Mouse (Mus musculus) stomach, embryonic 15.5 days (tissue): ENCODE measurements around the gene Grin2b. TPM values are rescaled to one million over a fixed set of nuclear protein-coding genes. Genes with fewer than 3 reads are reported as not detected.

ENCODE experiments used
- ATAC-seq: fragments of 200-750 bp; cut with Nextera tagmentation; 2 replicates; pipeline ENCODE4 v1.8.0; 2017; ENCODE audit warnings: low read depth, moderate number of reproducible peaks, moderate TSS enrichment; ENCODE audit not compliant: insufficient read depth, low FRiP score
- H3K27ac ChIP-seq: fragments of 300-500 bp; sonication (generic); 2 replicates; pipeline ENCODE4 v1.5.1; 2015; ENCODE audit warnings: mild to moderate bottlenecking, inconsistent platforms
- H3K27me3 ChIP-seq: fragments of 300-500 bp; sonication (generic); replicated peaks from 2 replicates; pipeline ENCODE4 v1.6.1; 2015; ENCODE audit warnings: inconsistent platforms
- H3K36me3 ChIP-seq: fragments of 300-500 bp; sonication (generic); 2 replicates; pipeline ENCODE4 v1.6.1; 2015; ENCODE audit warnings: inconsistent platforms
- H3K4me1 ChIP-seq: fragments of 300-500 bp; sonication (generic); 2 replicates; pipeline ENCODE4 v1.6.1; 2015; ENCODE audit warnings: inconsistent platforms
- H3K4me2 ChIP-seq: fragments of 300-500 bp; sonication (generic); 2 replicates; pipeline ENCODE4 v1.6.1; 2015; ENCODE audit warnings: mild to moderate bottlenecking, inconsistent platforms
- H3K4me3 ChIP-seq: fragments of 300-500 bp; sonication (generic); replicated peaks from 2 replicates; pipeline ENCODE4 v1.5.1; 2015; ENCODE audit warnings: inconsistent platforms
- H3K9ac ChIP-seq: fragments of 300-500 bp; sonication (generic); 2 replicates; pipeline ENCODE4 v1.6.1; 2015; ENCODE audit warnings: inconsistent platforms
- H3K9me3 ChIP-seq: fragments of 300-500 bp; sonication (generic); 2 replicates; pipeline ENCODE4 v1.6.1; 2016; ENCODE audit warnings: inconsistent platforms
- WGBS: fragments of 180-500 bp; shearing (Covaris S2); methylation state at CpG from one replicate; pipeline ENCODE4 v1.1.7; 2015; 5-methylcytosine and 5-hydroxymethylcytosine counted together
- polyA plus RNA-seq: library from polyadenylated mRNA; unstranded; fragments of >200 nt; fragmentation: Nextera tagmentation; extraction: Ambion mirVana; gene quantifications from 2 replicates; pipeline ENCODE4 v1.2.1, GENCODE M21; 2015

Grin2b gene
- polyA plus RNA-seq, 1 experiment from 2014 or later = 0.83 TPM

- Histone ChIP-seq H3K4me2 (no peak overlapping the region), H3K4me1 (no peaks in the 10 kb centered on the region), H3K36me3 (no peaks in the 10 kb centered on the region), H3K4me3 (no peak overlapping the region), H3K27ac (no peak overlapping the region), H3K27me3 (no peaks in the 10 kb centered on the region), H3K9ac (no peak overlapping the region), H3K9me3 (no peaks in the 10 kb centered on the region)
- WGBS = 27% methylated on average over 3 of the region's 3 CpGs
- no peak for ATAC-seq
These were observed 197.2 kb downstream of the Grin2b start for GRCm38 (mm10) chr6:135976106-135976505.

- no peaks in the 10 kb centered on the region for H3K9me3 ChIP-seq
- no peak for ATAC-seq
- no peak overlapping the region for H3K27ac ChIP-seq
- no peaks in the 10 kb centered on the region for H3K27me3 ChIP-seq
- no peak overlapping the region for H3K4me2 ChIP-seq
- no peaks in the 10 kb centered on the region for H3K36me3 ChIP-seq
- H3K4me1 ChIP-seq = no peaks in the 10 kb centered on the region
- WGBS = 57% methylated on average over 9 of the region's 9 CpGs
- no peak overlapping the region for H3K9ac ChIP-seq
- H3K4me3 ChIP-seq = no peak overlapping the region
These were observed 200.8 kb downstream of the Grin2b start for GRCm38 (mm10) chr6:135972481-135972880.

GRCm38 (mm10) chr6:135971481-135971880 lies 201.8 kb downstream of the Grin2b start:
- Histone ChIP-seq H3K4me3 (no peak overlapping the region), H3K27me3 (no peaks in the 10 kb centered on the region), H3K9ac (no peak overlapping the region), H3K27ac (no peak overlapping the region), H3K4me2 (no peak overlapping the region), H3K9me3 (no peaks in the 10 kb centered on the region), H3K4me1 (no peaks in the 10 kb centered on the region), H3K36me3 (no peaks in the 10 kb centered on the region)
- no peak for ATAC-seq
- 88% methylated on average over 4 of the region's 4 CpGs for WGBS

GRCm38 (mm10) chr6:135970716-135971318 lies 202.5 kb downstream of the Grin2b start:
- Histone ChIP-seq H3K4me2 (no peak overlapping the region), H3K27me3 (no peaks in the 10 kb centered on the region), H3K9me3 (no peaks in the 10 kb centered on the region), H3K9ac (no peak overlapping the region), H3K27ac (no peak overlapping the region), H3K4me3 (no peak overlapping the region), H3K36me3 (no peaks in the 10 kb centered on the region), H3K4me1 (no peaks in the 10 kb centered on the region)
- no peak for ATAC-seq
- 42% methylated on average over 3 of the region's 3 CpGs for WGBS

GRCm38 (mm10) chr6:135961766-135962165 lies 211.5 kb downstream of the Grin2b start:
- Histone ChIP-seq H3K4me2 (no peak overlapping the region), H3K9me3 (no peaks in the 10 kb centered on the region), H3K27me3 (no peaks in the 10 kb centered on the region), H3K4me1 (no peaks in the 10 kb centered on the region), H3K36me3 (no peaks in the 10 kb centered on the region), H3K9ac (no peak overlapping the region), H3K4me3 (no peak overlapping the region), H3K27ac (no peak overlapping the region)
- WGBS = 54% methylated on average over 9 of the region's 9 CpGs
- ATAC-seq = no peak

GRCm38 (mm10) chr6:135959629-135960028 lies 213.7 kb downstream of the Grin2b start:
- H3K27ac ChIP-seq = no peak overlapping the region
- WGBS = 84% methylated on average over 10 of the region's 10 CpGs
- H3K27me3 ChIP-seq = no peaks in the 10 kb centered on the region
- no peak overlapping the region for H3K4me2 ChIP-seq
- H3K9me3 ChIP-seq = no peaks in the 10 kb centered on the region
- H3K36me3 ChIP-seq = no peaks in the 10 kb centered on the region
- ATAC-seq = no peak
- H3K4me3 ChIP-seq = no peak overlapping the region
- no peak overlapping the region for H3K9ac ChIP-seq
- no peaks in the 10 kb centered on the region for H3K4me1 ChIP-seq

GRCm38 (mm10) chr6:135951666-135952065 lies 221.6 kb downstream of the Grin2b start:
- H3K4me1 ChIP-seq = no peaks in the 10 kb centered on the region
- no peak overlapping the region for H3K4me3 ChIP-seq
- no peak for ATAC-seq
- no peak overlapping the region for H3K9ac ChIP-seq
- WGBS = 80% methylated on average over 5 of the region's 5 CpGs
- H3K9me3 ChIP-seq = no peaks in the 10 kb centered on the region
- H3K36me3 ChIP-seq = no peaks in the 10 kb centered on the region
- H3K27me3 ChIP-seq = no peaks in the 10 kb centered on the region
- H3K27ac ChIP-seq = no peak overlapping the region
- no peak overlapping the region for H3K4me2 ChIP-seq

- H3K4me3 ChIP-seq = no peak overlapping the region
- H3K4me2 ChIP-seq = no peak overlapping the region
- ATAC-seq = no peak
- H3K9ac ChIP-seq = no peak overlapping the region
- 60% methylated on average over 5 of the region's 5 CpGs for WGBS
- no peaks in the 10 kb centered on the region for H3K27me3 ChIP-seq
- H3K4me1 ChIP-seq = no peaks in the 10 kb centered on the region
- no peaks in the 10 kb centered on the region for H3K36me3 ChIP-seq
- no peak overlapping the region for H3K27ac ChIP-seq
- H3K9me3 ChIP-seq = no peaks in the 10 kb centered on the region
These were observed 227.8 kb downstream of the Grin2b start for GRCm38 (mm10) chr6:135945511-135945910.

GRCm38 (mm10) chr6:135944358-135944757 lies 229.0 kb downstream of the Grin2b start:
- H3K36me3 ChIP-seq = no peaks in the 10 kb centered on the region
- no peaks in the 10 kb centered on the region for H3K9me3 ChIP-seq
- ATAC-seq = no peak
- H3K27ac ChIP-seq = no peak overlapping the region
- WGBS = 82% methylated on average over 5 of the region's 5 CpGs
- no peak overlapping the region for H3K9ac ChIP-seq
- no peaks in the 10 kb centered on the region for H3K27me3 ChIP-seq
- no peak overlapping the region for H3K4me2 ChIP-seq
- H3K4me3 ChIP-seq = no peak overlapping the region
- H3K4me1 ChIP-seq = no peaks in the 10 kb centered on the region

GRCm38 (mm10) chr6:135943121-135943617 lies 230.1 kb downstream of the Grin2b start:
- Histone ChIP-seq H3K9ac (no peak overlapping the region), H3K4me2 (no peak overlapping the region), H3K4me3 (no peak overlapping the region), H3K9me3 (no peaks in the 10 kb centered on the region), H3K27ac (no peak overlapping the region), H3K36me3 (no peaks in the 10 kb centered on the region), H3K4me1 (no peaks in the 10 kb centered on the region), H3K27me3 (no peaks in the 10 kb centered on the region)
- WGBS = 85% methylated on average over 6 of the region's 6 CpGs
- no peak for ATAC-seq

GRCm38 (mm10) chr6:135932924-135933323 lies 240.4 kb downstream of the Grin2b start:
- Histone ChIP-seq H3K4me3 (no peak overlapping the region), H3K4me1 (no peaks in the 10 kb centered on the region), H3K9me3 (no peaks in the 10 kb centered on the region), H3K27me3 (no peaks in the 10 kb centered on the region), H3K9ac (no peak overlapping the region), H3K4me2 (no peak overlapping the region), H3K36me3 (no peaks in the 10 kb centered on the region), H3K27ac (no peak overlapping the region)
- no peak for ATAC-seq
- 74% methylated on average over 3 of the region's 3 CpGs for WGBS

GRCm38 (mm10) chr6:135932400-135932920 lies 240.9 kb downstream of the Grin2b start:
- no peaks in the 10 kb centered on the region for H3K27me3 ChIP-seq
- no peak overlapping the region for H3K4me2 ChIP-seq
- H3K4me1 ChIP-seq = no peaks in the 10 kb centered on the region
- no peak overlapping the region for H3K27ac ChIP-seq
- H3K4me3 ChIP-seq = no peak overlapping the region
- WGBS = 77% methylated on average over 6 of the region's 6 CpGs
- H3K9me3 ChIP-seq = no peaks in the 10 kb centered on the region
- no peak overlapping the region for H3K9ac ChIP-seq
- H3K36me3 ChIP-seq = no peaks in the 10 kb centered on the region
- ATAC-seq = no peak

- Histone ChIP-seq H3K4me3 (no peak overlapping the region), H3K9me3 (no peaks in the 10 kb centered on the region), H3K27ac (no peak overlapping the region), H3K4me2 (no peak overlapping the region), H3K36me3 (no peaks in the 10 kb centered on the region), H3K4me1 (no peaks in the 10 kb centered on the region), H3K27me3 (no peaks in the 10 kb centered on the region), H3K9ac (no peak overlapping the region)
- ATAC-seq = no peak
These were observed 255.6 kb downstream of the Grin2b start for GRCm38 (mm10) chr6:135917676-135918075.
